Mouse (Mus musculus): ENCODE results near the gene Rbm33.

GRCm38 (mm10) chr5:28377299-28377698, 60.4 kb downstream of the Rbm33 start:
- TF ChIP-seq TAL1 (IDR thresholded peaks at IDR 0.05; ENCODE audit: low read length) = no peak
- TF ChIP-seq GATA1 (IDR thresholded peaks at IDR 0.05; ENCODE audit: low read length) = no peak
